Mouse (Mus musculus) forebrain, postnatal 0 days (tissue): ENCODE results near the gene Asprv1. TPM values are rescaled to one million over a fixed set of nuclear protein-coding genes. Genes with fewer than 3 reads are reported as not detected.

ENCODE experiments used
- ATAC-seq: fragments of 200-750 bp; cut with Nextera tagmentation; 2 replicates; pipeline ENCODE4 v1.8.0; 2017; ENCODE audit warnings: mild to moderate bottlenecking, moderate library complexity
- DNase-seq: peaks from one replicate; pipeline ENCODE4 v3.0.0-alpha.2; 2015
- H3K27ac ChIP-seq: fragments of 300-500 bp; sonication (generic); 2 replicates; pipeline ENCODE4 v1.5.1; 2014; ENCODE audit warnings: low read depth, mild to moderate bottlenecking, antibody characterized with exemption, low read length, moderate library complexity, mixed read lengths
- H3K27me3 ChIP-seq: fragments of 300-500 bp; sonication (generic); 2 replicates; pipeline ENCODE4 v1.6.1; 2014; ENCODE audit warnings: mild to moderate bottlenecking, low read length, mixed read lengths; ENCODE audit not compliant: insufficient read depth
- H3K36me3 ChIP-seq: fragments of 300-500 bp; sonication (generic); 2 replicates; pipeline ENCODE4 v1.6.1; 2014; ENCODE audit warnings: mild to moderate bottlenecking, moderate library complexity; ENCODE audit not compliant: insufficient read depth
- H3K4me1 ChIP-seq: fragments of 300-500 bp; sonication (generic); 2 replicates; pipeline ENCODE4 v1.6.1; 2014; ENCODE audit warnings: antibody characterized with exemption; ENCODE audit not compliant: insufficient read depth
- H3K4me2 ChIP-seq: fragments of 300-500 bp; sonication (generic); 2 replicates; pipeline ENCODE4 v1.6.1; 2014; ENCODE audit warnings: low read depth, mild to moderate bottlenecking, moderate library complexity
- H3K4me3 ChIP-seq: fragments of 300-500 bp; sonication (generic); 2 replicates; pipeline ENCODE4 v1.5.1; 2014; ENCODE audit warnings: low read depth, low read length, mixed read lengths
- H3K9ac ChIP-seq: fragments of 300-500 bp; sonication (generic); 2 replicates; pipeline ENCODE4 v1.6.1; 2014; ENCODE audit warnings: mild to moderate bottlenecking
- H3K9me3 ChIP-seq: fragments of 300-500 bp; sonication (generic); 2 replicates; pipeline ENCODE4 v1.6.1; 2016; ENCODE audit warnings: low read length
- CTCF ChIP-seq: sonication (generic); IDR thresholded peaks from 2 replicates; pipeline ENCODE4 v1.5.1; 2016; ENCODE audit warnings: antibody characterized with exemption, control low read depth, low read depth
- WGBS: fragments of 180-500 bp; shearing (Covaris S2); extraction: QIAGEN DNeasy Blood & Tissue Kit; methylation state at CpG from one replicate; pipeline ENCODE4 v1.1.7; 2014; 5-methylcytosine and 5-hydroxymethylcytosine counted together
- polyA plus RNA-seq: library from polyadenylated mRNA; unstranded; fragments of >200 nt; fragmentation: Nextera tagmentation; extraction: Ambion mirVana; gene quantifications from 2 replicates; pipeline ENCODE4 v1.2.1, GENCODE M21; 2015
- total RNA-seq: library from RNA; depleted of rRNA; stranded (reverse); fragments of >200 nt; gene quantifications from 2 replicates; pipeline ENCODE4 v1.2.3, GENCODE M21; 2014; rRNA removed

The Asprv1 gene
- total and polyA plus RNA-seq, 2 experiments from 2014 or later = 1.6 to 3.2 TPM

DNA sequence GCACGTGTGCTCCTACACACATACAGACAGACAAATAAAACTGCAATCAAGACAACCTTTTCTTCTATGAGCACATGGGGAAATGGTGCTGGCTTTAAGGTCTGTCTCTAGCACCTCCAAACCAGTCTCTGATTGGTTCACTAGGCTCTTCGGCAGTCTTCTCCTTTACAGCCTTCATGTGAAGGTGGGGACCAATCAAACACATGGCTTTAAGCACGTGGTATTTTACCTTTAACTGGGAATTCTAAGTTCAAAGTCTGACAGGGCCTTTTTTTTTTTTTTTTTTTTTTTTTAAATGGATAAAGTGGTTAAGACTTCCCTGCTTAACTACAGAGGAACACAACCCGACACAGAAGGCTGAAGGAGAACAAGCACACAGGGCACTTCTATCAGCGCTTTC lies 37.1 kb downstream of the Asprv1 start:
- H3K4me2 ChIP-seq = no peak overlapping the region
- H3K9me3 ChIP-seq = no peaks in the 10 kb centered on the region
- no peak for TF ChIP-seq CTCF
- H3K36me3 ChIP-seq = peaks cover 40% of the 10 kb centered on the region
- H3K4me1 ChIP-seq = peaks cover 10% of the 10 kb centered on the region
- WGBS = 84% methylated on average over 5 of the region's 5 CpGs
- H3K4me3 ChIP-seq = no peak overlapping the region
- ATAC-seq = no peak
- no peak overlapping the region for H3K9ac ChIP-seq
- DNase-seq = no peak
- no peak overlapping the region for H3K27ac ChIP-seq
- no peaks in the 10 kb centered on the region for H3K27me3 ChIP-seq

DNA sequence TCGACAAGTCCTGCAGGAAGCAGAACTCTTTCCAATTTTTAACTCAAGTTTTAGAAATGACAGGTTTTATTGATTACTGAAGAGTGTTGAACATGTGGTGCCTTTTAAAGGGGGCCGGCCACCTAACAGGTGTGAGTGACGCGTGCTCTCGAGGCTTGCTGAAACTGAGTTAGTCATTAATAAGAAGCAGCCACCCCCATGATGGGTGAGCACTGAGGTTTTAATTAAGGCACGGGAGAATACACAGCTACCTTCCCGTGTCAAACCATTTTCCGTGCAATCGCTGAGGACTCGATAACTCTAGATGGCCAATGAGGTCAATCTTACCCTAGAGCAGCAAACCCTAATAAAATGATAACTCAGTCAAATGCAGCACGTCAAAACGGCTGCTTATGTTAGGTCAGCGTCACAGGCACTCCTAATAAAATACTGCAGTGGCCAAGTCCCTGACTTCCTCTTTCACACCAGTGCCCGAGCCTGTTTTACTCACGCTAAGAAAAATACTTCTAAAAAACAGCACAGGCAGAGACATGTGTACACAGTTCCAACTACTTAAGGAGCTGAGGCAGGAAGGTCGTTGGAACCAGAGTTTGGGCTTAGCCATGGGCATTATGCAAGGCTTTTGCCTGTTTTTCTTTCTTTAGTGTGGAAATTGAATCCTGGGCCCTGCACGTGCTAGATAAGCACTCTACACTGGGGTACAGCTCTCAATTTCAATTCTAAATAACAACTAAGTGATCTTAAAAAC lies 37.8 kb downstream of the Asprv1 start:
- no peak overlapping the region for H3K4me3 ChIP-seq
- TF ChIP-seq CTCF = no peak
- no peaks in the 10 kb centered on the region for H3K9me3 ChIP-seq
- ATAC-seq (no peak), DNase-seq (no peak)
- peaks cover 34% of the 10 kb centered on the region for H3K36me3 ChIP-seq
- no peaks in the 10 kb centered on the region for H3K27me3 ChIP-seq
- H3K27ac ChIP-seq = no peak overlapping the region
- no peak overlapping the region for H3K9ac ChIP-seq
- WGBS = 87% methylated on average over 17 of the region's 17 CpGs
- H3K4me2 ChIP-seq = no peak overlapping the region
- H3K4me1 ChIP-seq = peaks cover 10% of the 10 kb centered on the region

DNA sequence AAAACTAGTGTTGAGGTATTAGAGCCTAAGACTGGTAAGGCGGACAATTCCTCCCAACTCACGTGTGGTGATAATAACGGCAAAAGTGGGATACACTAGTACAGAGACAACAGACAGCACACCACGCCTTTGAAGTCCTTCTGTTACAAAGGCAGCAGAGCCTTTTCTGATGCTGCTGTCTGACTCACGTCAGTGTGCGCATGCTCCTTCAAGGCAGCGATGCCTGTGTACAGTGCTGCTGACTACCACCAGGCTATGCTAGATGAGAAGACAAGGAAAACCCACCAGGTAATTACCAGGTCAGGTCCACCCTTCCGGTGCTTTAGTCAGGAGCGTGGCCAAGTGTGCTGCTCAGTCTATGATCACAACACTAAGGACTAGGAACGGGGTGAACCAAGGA lies 39.1 kb downstream of the Asprv1 start:
- no peak overlapping the region for H3K4me3 ChIP-seq
- H3K27ac ChIP-seq = no peak overlapping the region
- DNase-seq (no peak), ATAC-seq (no peak)
- H3K4me2 ChIP-seq = peak overlapping the region; percentile 77; the same call in 1 of the 2 replicates
- peaks cover 10% of the 10 kb centered on the region for H3K4me1 ChIP-seq
- no peaks in the 10 kb centered on the region for H3K27me3 ChIP-seq
- TF ChIP-seq CTCF = no peak
- H3K36me3 ChIP-seq = peaks cover 29% of the 10 kb centered on the region
- H3K9me3 ChIP-seq = no peaks in the 10 kb centered on the region
- H3K9ac ChIP-seq = no peak overlapping the region
- WGBS = 91% methylated on average over 10 of the region's 10 CpGs

DNA sequence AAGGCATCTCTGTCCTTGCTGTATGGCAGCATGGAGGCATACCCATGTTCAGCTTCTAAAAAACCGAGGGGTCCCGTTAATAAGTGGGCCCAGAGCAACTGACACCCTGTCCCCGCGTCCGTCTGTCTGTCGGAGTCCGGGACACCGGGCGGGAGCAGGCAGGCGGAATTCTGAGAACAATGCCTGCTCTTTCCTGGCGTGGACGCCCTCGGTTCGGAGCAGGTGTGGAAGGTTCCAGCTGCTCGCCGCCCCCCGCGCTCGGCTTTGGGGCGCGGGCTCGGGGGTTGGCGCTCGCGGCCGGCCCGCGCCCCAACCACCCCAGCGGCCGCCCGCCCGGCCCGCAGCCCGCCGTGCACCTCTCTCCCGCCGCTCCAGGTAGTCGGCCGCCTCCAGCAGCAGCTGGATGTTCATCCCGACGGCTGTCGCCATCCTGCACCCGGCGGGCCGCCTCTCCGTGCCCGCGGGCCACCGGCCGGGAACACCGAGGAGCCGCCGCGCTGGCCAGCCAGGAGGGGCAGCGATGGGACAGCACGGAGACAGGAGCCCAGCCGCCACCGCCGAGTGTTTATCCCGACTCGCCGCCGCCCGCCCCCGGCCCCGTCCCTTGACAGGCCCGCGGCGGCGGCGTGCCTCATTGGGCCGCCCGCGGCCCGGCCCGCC lies 40.7 kb downstream of the Asprv1 start, which contains the start of gene Mxd1:
Gene Mxd1 (minus strand): TSS at position 582 of the 660 bp plus-strand sequence.
- DNase-seq = no peak
- Histone ChIP-seq H3K27ac (peak within 1 kb of the TSS; percentile 64), H3K4me3 (peak within 1 kb of the TSS; percentile 96), H3K9me3 (no peaks in the 10 kb centered on the region), H3K9ac (peak within 1 kb of the TSS; percentile 80), H3K36me3 (peaks cover 31% of the 10 kb centered on the region), H3K4me1 (peaks cover 10% of the 10 kb centered on the region), H3K27me3 (no peaks in the 10 kb centered on the region), H3K4me2 (peak within 1 kb of the TSS; percentile 83)
- no peak for ATAC-seq
- no peak for TF ChIP-seq CTCF
- 3% methylated on average over 66 of the region's 76 CpGs for WGBS

DNA sequence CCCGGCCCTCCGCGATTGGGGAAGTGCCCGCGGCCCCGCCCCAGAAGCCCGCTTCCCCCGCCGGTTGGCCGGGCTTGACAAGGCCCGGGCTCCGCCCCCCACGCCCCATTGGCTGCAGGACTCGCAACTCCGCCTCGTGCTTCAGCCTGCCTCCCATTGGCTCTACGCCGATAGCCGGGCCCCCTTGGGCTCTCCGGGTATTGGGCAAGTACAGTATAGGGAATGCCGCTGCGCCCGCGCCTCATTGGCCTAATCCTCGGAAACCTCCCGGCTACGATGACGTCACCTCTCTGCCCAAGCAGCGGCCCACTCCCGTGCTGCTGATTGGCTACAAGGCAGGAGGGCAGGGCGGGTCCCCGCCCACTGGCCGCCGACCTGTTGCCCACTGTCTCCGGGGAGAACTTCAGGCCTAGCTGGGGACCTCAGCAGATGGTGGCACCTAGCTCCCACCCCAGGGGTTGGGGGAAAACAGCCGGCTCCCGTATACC lies 41.3 kb downstream of the Asprv1 start:
- Histone ChIP-seq H3K9me3 (no peaks in the 10 kb centered on the region), H3K4me2 (peak overlapping the region; percentile 83), H3K4me1 (peaks cover 10% of the 10 kb centered on the region), H3K9ac (peak overlapping the region; percentile 80), H3K4me3 (peak overlapping the region; percentile 96), H3K27ac (peak overlapping the region; percentile 64), H3K27me3 (no peaks in the 10 kb centered on the region), H3K36me3 (peaks cover 34% of the 10 kb centered on the region)
- peak; percentile 99 for ATAC-seq
- TF ChIP-seq CTCF = no peak
- WGBS = under 1% methylated on average over 35 of the region's 37 CpGs
- peak; percentile 100 for DNase-seq

DNA sequence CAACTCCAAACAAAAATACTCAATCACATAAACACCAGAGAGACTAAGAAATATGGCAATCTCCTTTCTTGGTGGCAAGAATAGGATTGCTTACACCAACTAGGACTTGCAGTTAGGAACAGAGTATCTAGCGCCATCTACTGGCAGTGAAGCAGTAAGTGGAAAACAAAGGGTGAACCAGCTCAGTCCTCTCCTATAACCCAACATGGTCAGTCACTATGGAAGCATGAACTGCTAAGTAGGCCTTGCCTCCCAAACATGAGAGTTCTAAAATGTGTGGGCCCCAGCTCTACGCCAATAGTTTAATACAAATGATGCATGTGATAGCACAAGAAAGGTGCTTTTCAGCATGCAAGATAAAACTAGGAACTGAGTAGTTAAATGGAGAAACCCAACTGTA lies 42.9 kb downstream of the Asprv1 start:
- TF ChIP-seq CTCF = peak; percentile 97
- DNase-seq (peak; percentile 88), ATAC-seq (no peak)
- Histone ChIP-seq H3K27ac (no peak overlapping the region), H3K4me2 (no peak overlapping the region), H3K9me3 (no peaks in the 10 kb centered on the region), H3K9ac (no peak overlapping the region), H3K4me3 (no peak overlapping the region), H3K4me1 (peaks cover 10% of the 10 kb centered on the region), H3K27me3 (no peaks in the 10 kb centered on the region), H3K36me3 (peaks cover 40% of the 10 kb centered on the region)
- WGBS = 19% methylated on average over 2 of the region's 2 CpGs

DNA sequence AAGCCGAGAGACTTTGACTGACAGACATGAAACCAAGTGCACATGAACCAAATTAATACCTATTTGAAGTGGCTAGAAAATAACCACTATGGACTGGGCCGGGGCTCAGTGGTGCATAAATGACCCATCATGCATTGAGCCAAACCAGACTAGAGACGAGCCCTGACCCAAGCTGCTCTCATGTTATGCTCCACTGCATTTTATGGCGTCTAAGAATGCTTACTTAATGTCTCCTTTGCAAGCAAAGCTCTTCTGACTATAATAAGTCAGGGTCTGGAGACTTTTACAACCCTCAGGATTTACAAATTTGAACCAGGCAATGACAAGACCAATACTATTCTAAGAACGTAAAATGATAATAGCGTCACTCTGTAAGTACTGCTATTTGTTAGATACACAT lies 50.4 kb downstream of the Asprv1 start:
- Histone ChIP-seq H3K4me3 (no peak overlapping the region), H3K36me3 (peaks cover 78% of the 10 kb centered on the region), H3K4me1 (0 out of 2 replicates have a peak, but pooled peaks cover 1% of the 10 kb centered on the region), H3K27me3 (no peaks in the 10 kb centered on the region), H3K27ac (no peak overlapping the region), H3K4me2 (no peak overlapping the region), H3K9me3 (no peaks in the 10 kb centered on the region), H3K9ac (no peak overlapping the region)
- 87% methylated on average over 6 of the region's 6 CpGs for WGBS
- DNase-seq (no peak), ATAC-seq (no peak)
- no peak for TF ChIP-seq CTCF

Other genes starting within 250 kb of the Asprv1 start
- gene Pcyox1, start 231.0 kb upstream of the Asprv1 start, total RNA-seq = 105 and 113 TPM in 2 replicates
- gene Pcyox1, start 231.0 kb upstream of the Asprv1 start, polyA plus RNA-seq = 90.1 and 99.2 TPM in 2 replicates
- gene Tia1, start 223.9 kb upstream of the Asprv1 start, total RNA-seq = 201 and 252 TPM in 2 replicates
- gene Tia1, start 223.9 kb upstream of the Asprv1 start, polyA plus RNA-seq = 150 and 191 TPM in 2 replicates
- gene Gm44790, start 201.5 kb upstream of the Asprv1 start, total RNA-seq = not detected in 2 replicates
- 0.67 and 2.0 TPM in 2 replicates for gene Gm44790, start 201.5 kb upstream of the Asprv1 start, polyA plus RNA-seq
- 20.5 and 24.8 TPM in 2 replicates for gene C87436, start 189.8 kb upstream of the Asprv1 start, total RNA-seq
- gene C87436, start 189.8 kb upstream of the Asprv1 start, polyA plus RNA-seq = 19.6 and 21.9 TPM in 2 replicates
- gene Pcbp1, start 101.8 kb upstream of the Asprv1 start, total RNA-seq = 45.7 and 49.3 TPM in 2 replicates
- gene Pcbp1, start 101.8 kb upstream of the Asprv1 start, polyA plus RNA-seq = 340 and 351 TPM in 2 replicates
- gene Mxd1, start 41.0 kb downstream of the Asprv1 start, total RNA-seq = 10.7 and 13.8 TPM in 2 replicates
- gene Mxd1, start 41.0 kb downstream of the Asprv1 start, polyA plus RNA-seq = 6.9 and 10.0 TPM in 2 replicates
- gene Snrnp27, start 56.4 kb downstream of the Asprv1 start, total RNA-seq = 62.6 and 77.1 TPM in 2 replicates
- gene Snrnp27, start 56.4 kb downstream of the Asprv1 start, polyA plus RNA-seq = 112 and 129 TPM in 2 replicates
- gene Gmcl1, start 105.2 kb downstream of the Asprv1 start, total RNA-seq = 19.5 and 23.6 TPM in 2 replicates
- 19.5 and 26.5 TPM in 2 replicates for gene Gmcl1, start 105.2 kb downstream of the Asprv1 start, polyA plus RNA-seq
- 3.8 and 4.0 TPM in 2 replicates for gene Anxa4, start 165.4 kb downstream of the Asprv1 start, total RNA-seq
- 5.3 and 5.8 TPM in 2 replicates for gene Anxa4, start 165.4 kb downstream of the Asprv1 start, polyA plus RNA-seq
- gene Aak1, start 221.4 kb downstream of the Asprv1 start, total RNA-seq = 45.5 and 57.6 TPM in 2 replicates
- gene Aak1, start 221.4 kb downstream of the Asprv1 start, polyA plus RNA-seq = 21.4 and 31.0 TPM in 2 replicates